Mouse (Mus musculus): ENCODE measurements around the gene Alkbh5. TPM values are rescaled to one million over a fixed set of nuclear protein-coding genes. Genes with fewer than 3 reads are reported as not detected.

Alkbh5 gene
- 24.2 and 25.9 TPM in 2 replicates for polyA plus RNA-seq (2015; fragmentation: Nextera tagmentation; extraction: Ambion mirVana)

DNA sequence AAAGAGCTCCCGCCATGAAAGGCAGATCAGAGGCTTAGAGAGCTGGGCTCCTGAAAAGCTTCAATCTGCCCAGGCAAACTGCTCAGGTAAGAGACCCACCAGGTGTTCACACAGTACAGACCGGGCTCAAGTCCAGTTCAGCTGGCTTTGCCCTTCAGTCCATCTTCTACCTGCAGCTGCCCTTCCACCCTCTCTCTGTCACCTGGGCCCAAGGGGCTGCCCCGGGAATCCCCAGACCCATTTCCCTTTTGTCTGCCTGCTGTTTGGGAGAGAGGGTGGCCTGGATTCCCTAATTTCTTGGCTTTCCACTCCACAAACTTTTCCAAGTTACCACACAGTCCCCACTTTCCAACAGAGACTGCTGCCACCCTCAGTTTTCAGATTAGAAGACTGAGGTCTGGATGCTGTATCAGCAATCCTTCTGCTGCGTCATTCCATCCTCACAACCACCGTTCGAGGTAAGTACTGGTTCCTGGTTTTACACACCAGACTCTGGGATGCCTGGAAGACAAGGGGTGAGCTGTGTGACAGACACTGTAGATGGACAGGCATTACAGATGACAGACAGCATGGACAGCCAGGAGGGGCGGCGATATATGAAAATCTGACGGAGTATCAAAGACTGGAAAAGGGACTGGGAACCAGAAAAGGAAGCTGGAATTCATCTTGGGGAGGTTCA is at the start of gene Alkbh5:
Gene Alkbh5, plus strand, starts transcription at position 202 of the 679 bp plus-strand sequence.
- 0 out of 2 replicates have a peak, but pooled peaks have one; percentile 0 for ATAC-seq

DNA sequence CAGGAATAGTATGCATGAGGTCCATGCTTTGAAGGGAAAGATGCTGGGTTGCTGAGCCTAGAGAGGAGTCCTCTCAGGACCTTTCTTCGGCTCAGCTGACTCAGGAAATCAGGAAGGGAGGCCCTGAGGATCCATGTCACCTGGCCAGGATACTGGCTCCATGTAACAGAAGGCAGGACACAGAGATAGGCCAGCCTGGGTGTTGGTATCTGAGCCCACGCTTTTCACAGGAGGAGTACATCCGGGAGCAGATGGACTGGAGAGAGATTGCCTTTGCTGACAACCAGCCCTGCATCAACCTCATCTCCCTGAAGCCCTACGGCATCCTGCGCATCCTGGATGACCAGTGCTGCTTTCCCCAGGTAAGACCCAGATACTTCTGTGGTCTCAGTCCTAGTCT is 43.5 kb upstream of the Alkbh5 start:
- H3K36me3 ChIP-seq (ENCODE audit: control insufficient read depth, insufficient read depth), result no peaks in the 10 kb centered on the region
- no peak for ATAC-seq
- no peaks in the 10 kb centered on the region for H3K4me1 ChIP-seq (replicated peaks; ENCODE audit: control insufficient read depth, insufficient read depth, low read length)
- no peak overlapping the region for H3K27ac ChIP-seq (ENCODE audit: low read length)
- H3K9me3 ChIP-seq (ENCODE audit: control insufficient read depth, low read length), result no peaks in the 10 kb centered on the region
- no peak overlapping the region for H3K4me3 ChIP-seq (replicated peaks; ENCODE audit: low read length)
- H3K9ac ChIP-seq (replicated peaks; ENCODE audit: low read depth, low read length), result no peak overlapping the region
- 90% methylated on average over 5 of the region's 5 CpGs for WGBS
- no peak overlapping the region for H3K4me2 ChIP-seq (ENCODE audit: low read length)
- no peaks in the 10 kb centered on the region for H3K27me3 ChIP-seq (replicated peaks; ENCODE audit: control insufficient read depth, insufficient read depth, low read length)

More for the DNA sequence above, at the start of gene Alkbh5:
- Histone ChIP-seq H3K4me1 (replicated peaks; ENCODE audit: control insufficient read depth, insufficient read depth, low read length) (peaks cover 30% of the 10 kb centered on the region), H3K27me3 (replicated peaks; ENCODE audit: control insufficient read depth, insufficient read depth, low read length) (no peaks in the 10 kb centered on the region), H3K4me3 (replicated peaks; ENCODE audit: low read length) (peak within 1 kb of the TSS; percentile 98), H3K9me3 (ENCODE audit: control insufficient read depth, low read length) (no peaks in the 10 kb centered on the region), H3K4me2 (ENCODE audit: low read length) (peak within 1 kb of the TSS; percentile 89), H3K27ac (ENCODE audit: low read length) (peak within 1 kb of the TSS; percentile 99), H3K36me3 (ENCODE audit: control insufficient read depth, insufficient read depth) (no peaks in the 10 kb centered on the region), H3K9ac (replicated peaks; ENCODE audit: low read depth, low read length) (peak within 1 kb of the TSS; percentile 68)
- WGBS, result 14% methylated on average over 9 of the region's 9 CpGs

DNA sequence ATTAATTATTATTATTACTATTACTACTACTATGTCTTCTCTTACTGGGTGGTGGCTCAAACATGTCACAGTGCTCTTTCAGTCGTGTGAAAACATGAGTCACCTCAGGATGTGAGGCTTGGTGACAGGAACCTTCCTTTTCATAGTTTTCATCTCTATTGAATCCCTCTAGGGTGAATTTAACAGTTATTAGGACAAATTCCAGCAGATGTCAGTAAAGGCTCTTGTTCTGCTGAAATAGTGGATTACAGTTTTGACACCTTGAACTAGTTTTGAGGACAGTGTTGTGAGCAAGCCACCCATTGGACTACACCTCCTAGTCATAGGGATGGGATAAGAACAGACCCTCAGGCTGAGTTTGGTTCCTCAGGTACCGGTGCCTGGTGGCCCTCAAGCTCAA is 40.5 kb upstream of the Alkbh5 start:
- no peak overlapping the region for H3K4me2 ChIP-seq (ENCODE audit: low read length)
- no peak for ATAC-seq
- H3K4me3 ChIP-seq (replicated peaks; ENCODE audit: low read length), result no peak overlapping the region
- H3K27ac ChIP-seq (ENCODE audit: low read length), result no peak overlapping the region
- H3K4me1 ChIP-seq (replicated peaks; ENCODE audit: control insufficient read depth, insufficient read depth, low read length), result no peaks in the 10 kb centered on the region
- H3K9me3 ChIP-seq (ENCODE audit: control insufficient read depth, low read length), result no peaks in the 10 kb centered on the region
- H3K9ac ChIP-seq (replicated peaks; ENCODE audit: low read depth, low read length), result no peak overlapping the region
- H3K36me3 ChIP-seq (ENCODE audit: control insufficient read depth, insufficient read depth), result no peaks in the 10 kb centered on the region
- WGBS, result 60% methylated on average over 2 of the region's 2 CpGs
- no peaks in the 10 kb centered on the region for H3K27me3 ChIP-seq (replicated peaks; ENCODE audit: control insufficient read depth, insufficient read depth, low read length)

DNA sequence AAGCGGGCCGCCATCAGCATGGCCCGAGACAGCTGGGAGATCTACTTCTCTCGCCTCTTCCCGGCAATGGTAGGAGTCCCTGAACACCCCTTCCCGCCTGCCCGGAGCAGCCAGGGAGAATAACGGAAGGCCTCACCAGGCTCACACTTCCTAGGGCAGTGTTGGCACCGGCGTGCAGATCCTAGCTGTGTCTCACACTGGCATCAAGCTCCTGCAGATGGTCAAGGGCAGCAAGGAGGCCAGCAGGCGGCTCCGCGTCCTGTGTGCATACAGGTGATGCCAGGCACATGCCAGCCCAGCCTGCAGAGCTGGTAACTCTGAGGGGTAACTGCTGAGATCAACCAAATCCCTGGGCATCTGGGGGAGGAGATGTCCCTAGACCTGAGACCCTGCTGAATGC is 28.9 kb upstream of the Alkbh5 start:
- Histone ChIP-seq H3K36me3 (ENCODE audit: control insufficient read depth, insufficient read depth) (no peaks in the 10 kb centered on the region), H3K4me1 (replicated peaks; ENCODE audit: control insufficient read depth, insufficient read depth, low read length) (peaks cover 6% of the 10 kb centered on the region; the same call in 1 of the 2 replicates)
- 83% methylated on average over 13 of the region's 13 CpGs for WGBS

DNA sequence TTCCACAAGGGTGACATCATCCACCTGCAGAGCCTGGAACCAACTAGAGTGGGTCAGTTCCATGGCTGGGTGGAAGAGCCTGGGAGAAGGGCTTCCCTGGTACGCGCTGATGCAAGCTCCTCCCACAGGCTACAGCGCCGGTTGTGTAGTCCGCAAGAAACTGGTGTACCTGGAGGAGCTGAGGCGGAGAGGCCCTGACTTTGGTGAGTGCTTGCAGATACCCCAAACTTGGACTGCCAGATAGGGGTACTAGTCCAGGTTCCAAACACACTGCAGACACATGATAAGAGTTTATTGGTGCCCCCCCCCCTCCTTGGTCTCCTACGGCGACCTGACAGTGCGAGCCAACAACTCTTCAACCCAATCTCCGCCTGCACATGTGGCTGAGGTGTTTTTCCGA is 27.2 kb upstream of the Alkbh5 start:
- peak overlapping the region; percentile 62 for H3K4me2 ChIP-seq (ENCODE audit: low read length)
- peaks cover 6% of the 10 kb centered on the region; the same call in 1 of the 2 replicates for H3K4me1 ChIP-seq (replicated peaks; ENCODE audit: control insufficient read depth, insufficient read depth, low read length)
- ATAC-seq, result no peak
- H3K36me3 ChIP-seq (ENCODE audit: control insufficient read depth, insufficient read depth), result no peaks in the 10 kb centered on the region
- H3K27me3 ChIP-seq (replicated peaks; ENCODE audit: control insufficient read depth, insufficient read depth, low read length), result peaks cover 16% of the 10 kb centered on the region
- no peak overlapping the region for H3K27ac ChIP-seq (ENCODE audit: low read length)
- no peaks in the 10 kb centered on the region for H3K9me3 ChIP-seq (ENCODE audit: control insufficient read depth, low read length)
- 6% methylated on average over 11 of the region's 11 CpGs for WGBS
- no peak overlapping the region for H3K9ac ChIP-seq (replicated peaks; ENCODE audit: low read depth, low read length)
- H3K4me3 ChIP-seq (replicated peaks; ENCODE audit: low read length), result peak overlapping the region; percentile 36

More for the DNA sequence above, 28.9 kb upstream of the Alkbh5 start:
- no peak overlapping the region for H3K27ac ChIP-seq (ENCODE audit: low read length)
- peaks cover 16% of the 10 kb centered on the region for H3K27me3 ChIP-seq (replicated peaks; ENCODE audit: control insufficient read depth, insufficient read depth, low read length)
- H3K9ac ChIP-seq (replicated peaks; ENCODE audit: low read depth, low read length), result no peak overlapping the region
- H3K9me3 ChIP-seq (ENCODE audit: control insufficient read depth, low read length), result no peaks in the 10 kb centered on the region
- no peak overlapping the region for H3K4me2 ChIP-seq (ENCODE audit: low read length)
- no peak for ATAC-seq
- H3K4me3 ChIP-seq (replicated peaks; ENCODE audit: low read length), result no peak overlapping the region

DNA sequence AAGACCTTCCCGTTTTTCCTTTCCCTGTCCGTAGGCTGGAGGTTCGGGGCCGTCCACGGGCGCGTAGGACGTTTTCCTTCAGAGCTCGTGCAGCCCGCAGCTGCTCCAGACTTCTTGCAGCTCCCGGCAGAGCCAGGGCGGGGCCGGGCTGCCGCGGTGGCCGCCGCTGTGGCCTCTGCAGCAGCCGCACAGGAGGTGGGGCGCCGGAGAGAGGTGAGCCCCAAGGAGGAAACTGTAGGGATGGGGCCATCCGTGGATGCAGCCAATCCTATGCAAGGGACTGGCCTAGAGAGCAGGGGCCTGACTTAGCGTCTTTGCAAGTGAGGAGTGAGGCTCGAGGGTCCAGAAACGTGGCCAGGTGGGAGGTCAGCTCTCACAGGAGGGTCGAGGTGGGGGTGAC is 26.7 kb upstream of the Alkbh5 start:
- peak overlapping the region; percentile 36 for H3K4me3 ChIP-seq (replicated peaks; ENCODE audit: low read length)
- no peaks in the 10 kb centered on the region for H3K36me3 ChIP-seq (ENCODE audit: control insufficient read depth, insufficient read depth)
- H3K9ac ChIP-seq (replicated peaks; ENCODE audit: low read depth, low read length), result peak overlapping the region; percentile 50
- H3K27me3 ChIP-seq (replicated peaks; ENCODE audit: control insufficient read depth, insufficient read depth, low read length), result peaks cover 16% of the 10 kb centered on the region
- no peaks in the 10 kb centered on the region for H3K9me3 ChIP-seq (ENCODE audit: control insufficient read depth, low read length)
- H3K27ac ChIP-seq (ENCODE audit: low read length), result no peak overlapping the region
- H3K4me1 ChIP-seq (replicated peaks; ENCODE audit: control insufficient read depth, insufficient read depth, low read length), result peaks cover 6% of the 10 kb centered on the region; the same call in 1 of the 2 replicates
- H3K4me2 ChIP-seq (ENCODE audit: low read length), result peak overlapping the region; percentile 62
- ATAC-seq, result no peak
- WGBS, result 1% methylated on average over 25 of the region's 25 CpGs

DNA sequence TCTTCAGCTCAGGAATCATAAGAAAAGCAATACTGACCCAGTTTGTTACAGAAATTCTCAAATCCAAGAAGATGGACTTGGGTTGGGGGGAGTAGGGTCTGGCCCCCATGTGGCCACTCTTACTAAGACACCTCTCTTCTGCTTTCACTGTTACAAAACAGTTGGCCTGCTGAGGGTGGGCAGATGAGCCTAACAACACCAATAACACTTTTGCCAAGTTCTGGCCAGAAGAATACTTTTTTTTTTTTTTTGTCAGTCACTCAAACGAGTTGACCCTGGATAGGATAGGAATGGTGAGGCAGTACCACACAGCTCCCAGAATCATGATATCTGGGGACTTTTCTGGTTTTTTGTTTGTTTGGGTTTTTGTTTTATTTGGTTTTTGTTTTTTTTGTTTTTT is 24.3 kb upstream of the Alkbh5 start:
- Histone ChIP-seq H3K4me2 (ENCODE audit: low read length) (no peak overlapping the region), H3K4me3 (replicated peaks; ENCODE audit: low read length) (no peak overlapping the region), H3K27ac (ENCODE audit: low read length) (no peak overlapping the region), H3K4me1 (replicated peaks; ENCODE audit: control insufficient read depth, insufficient read depth, low read length) (peaks cover 6% of the 10 kb centered on the region; the same call in 1 of the 2 replicates), H3K9me3 (ENCODE audit: control insufficient read depth, low read length) (no peaks in the 10 kb centered on the region), H3K36me3 (ENCODE audit: control insufficient read depth, insufficient read depth) (no peaks in the 10 kb centered on the region), H3K27me3 (replicated peaks; ENCODE audit: control insufficient read depth, insufficient read depth, low read length) (peaks cover 16% of the 10 kb centered on the region), H3K9ac (replicated peaks; ENCODE audit: low read depth, low read length) (no peak overlapping the region)
- 87% methylated on average over 1 of the region's 1 CpGs for WGBS
- ATAC-seq, result no peak

DNA sequence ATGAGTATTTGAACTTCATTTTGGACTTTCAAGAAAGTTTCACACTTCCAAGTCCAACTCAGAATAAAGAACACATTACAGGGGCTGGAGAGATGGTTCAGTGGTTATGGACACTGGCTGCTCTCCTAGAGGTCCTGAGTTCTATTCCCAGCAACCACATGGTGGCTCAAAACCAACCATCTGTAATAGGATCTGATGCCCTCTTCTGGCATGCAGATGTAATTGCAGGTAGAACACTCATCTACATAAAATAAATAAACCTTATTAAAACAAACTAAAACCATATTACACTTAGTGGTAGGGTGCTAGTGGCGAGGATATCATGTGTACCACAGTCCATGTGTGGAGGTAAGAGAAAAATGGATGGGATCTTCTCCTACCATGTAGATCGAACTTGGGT is 23.7 kb upstream of the Alkbh5 start:
- Histone ChIP-seq H3K27me3 (replicated peaks; ENCODE audit: control insufficient read depth, insufficient read depth, low read length) (peaks cover 16% of the 10 kb centered on the region), H3K4me1 (replicated peaks; ENCODE audit: control insufficient read depth, insufficient read depth, low read length) (peaks cover 6% of the 10 kb centered on the region; the same call in 1 of the 2 replicates), H3K4me2 (ENCODE audit: low read length) (no peak overlapping the region), H3K9me3 (ENCODE audit: control insufficient read depth, low read length) (no peaks in the 10 kb centered on the region), H3K9ac (replicated peaks; ENCODE audit: low read depth, low read length) (no peak overlapping the region), H3K27ac (ENCODE audit: low read length) (no peak overlapping the region), H3K36me3 (ENCODE audit: control insufficient read depth, insufficient read depth) (no peaks in the 10 kb centered on the region), H3K4me3 (replicated peaks; ENCODE audit: low read length) (no peak overlapping the region)
- ATAC-seq, result no peak
- 71% methylated on average over 2 of the region's 2 CpGs for WGBS

DNA sequence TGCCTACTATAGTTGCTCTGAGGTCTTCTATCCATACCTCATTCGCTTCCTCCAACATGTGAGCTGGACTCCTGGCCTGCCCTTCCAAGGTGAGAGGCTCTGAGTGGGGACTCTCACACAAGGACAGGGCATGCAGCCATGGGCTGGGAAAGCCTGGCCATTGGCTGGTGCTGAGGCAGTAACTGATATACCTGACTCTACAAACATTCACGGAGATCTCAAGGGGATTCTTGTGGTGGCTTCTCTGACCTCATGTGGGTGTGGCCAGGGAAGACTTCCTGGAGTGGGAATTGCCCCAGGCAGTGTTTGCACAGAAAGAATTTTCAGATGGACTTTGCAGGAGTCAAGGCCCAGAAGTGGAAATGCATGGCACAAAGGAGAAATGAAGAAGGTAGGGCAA is 21.2 kb upstream of the Alkbh5 start:
- H3K27ac ChIP-seq (ENCODE audit: low read length), result no peak overlapping the region
- ATAC-seq, result no peak
- no peaks in the 10 kb centered on the region for H3K4me1 ChIP-seq (replicated peaks; ENCODE audit: control insufficient read depth, insufficient read depth, low read length)
- no peaks in the 10 kb centered on the region for H3K9me3 ChIP-seq (ENCODE audit: control insufficient read depth, low read length)
- H3K36me3 ChIP-seq (ENCODE audit: control insufficient read depth, insufficient read depth), result no peaks in the 10 kb centered on the region
- H3K27me3 ChIP-seq (replicated peaks; ENCODE audit: control insufficient read depth, insufficient read depth, low read length), result peaks cover 10% of the 10 kb centered on the region
- WGBS, result 82% methylated on average over 2 of the region's 2 CpGs
- H3K4me2 ChIP-seq (ENCODE audit: low read length), result no peak overlapping the region
- no peak overlapping the region for H3K9ac ChIP-seq (replicated peaks; ENCODE audit: low read depth, low read length)
- H3K4me3 ChIP-seq (replicated peaks; ENCODE audit: low read length), result no peak overlapping the region

Data from forebrain, embryonic 16.5 days (tissue).